Mouse (Mus musculus): ENCODE results near the gene Aftph. TPM values are rescaled to one million over a fixed set of nuclear protein-coding genes. Genes with fewer than 3 reads are reported as not detected.

Gene Aftph
- polyA plus RNA-seq, 1 experiment from 2014 or later, result 36.0 TPM

DNA sequence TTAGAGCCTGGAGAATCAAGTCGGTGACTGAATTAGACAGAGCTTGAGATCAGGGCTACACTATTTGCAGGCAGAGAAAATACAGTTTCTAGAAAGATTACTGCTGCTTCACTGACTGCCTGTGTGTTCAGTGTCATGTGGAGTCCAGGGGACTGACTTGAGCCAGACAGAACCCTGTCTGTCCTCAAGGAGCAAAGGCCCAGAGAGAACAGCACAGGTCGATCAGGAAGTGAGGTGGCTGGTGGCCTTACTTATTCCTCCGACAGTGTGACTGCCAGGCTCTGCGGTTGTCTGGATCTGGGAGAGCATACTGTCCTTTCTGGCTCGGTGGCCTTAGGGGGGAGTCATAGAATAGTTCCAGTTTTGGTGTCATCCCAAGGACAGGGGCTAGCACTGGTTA is 60.6 kb downstream of the Aftph start:
- H3K27me3 ChIP-seq (ENCODE audit: control insufficient read depth, insufficient read depth, low read depth, low read length), result no peaks in the 10 kb centered on the region
- H3K27ac ChIP-seq (ENCODE audit: low read length), result no peak overlapping the region
- no peaks in the 10 kb centered on the region for H3K4me1 ChIP-seq (ENCODE audit: control insufficient read depth, insufficient read depth, low read length)
- no peak overlapping the region for H3K4me3 ChIP-seq (ENCODE audit: low read depth, low read length)
- no peak overlapping the region for H3K9ac ChIP-seq (ENCODE audit: low read depth, low read length)
- ATAC-seq, result no peak
- WGBS, result 95% methylated on average over 5 of the region's 5 CpGs
- H3K9me3 ChIP-seq (replicated peaks; ENCODE audit: control insufficient read depth, low read length, poor library complexity, severe bottlenecking), result no peaks in the 10 kb centered on the region
- no peaks in the 10 kb centered on the region for H3K36me3 ChIP-seq (ENCODE audit: control insufficient read depth, insufficient read depth, low read length)
- no peak overlapping the region for H3K4me2 ChIP-seq (ENCODE audit: low read length)

DNA sequence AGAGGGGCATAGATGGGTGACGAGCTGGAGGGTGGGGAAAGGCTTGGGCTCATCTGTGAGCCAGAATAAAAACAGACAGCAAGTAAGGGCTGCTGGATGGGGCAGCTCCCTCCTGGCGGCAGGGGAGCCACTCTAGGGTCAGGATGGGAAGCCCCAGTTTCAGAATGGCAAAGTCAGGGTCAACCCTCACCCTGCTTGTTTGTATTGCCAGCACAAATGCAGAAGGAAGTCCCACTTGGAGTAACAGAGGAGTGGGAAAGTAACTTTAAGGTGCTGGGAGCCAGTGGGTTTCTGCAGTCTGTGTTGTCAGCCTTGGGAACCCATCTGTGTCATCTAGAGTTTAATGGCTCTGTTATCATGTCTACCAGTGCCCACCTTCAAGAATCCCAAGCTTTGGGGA is 62.0 kb downstream of the Aftph start:
- Histone ChIP-seq H3K4me1 (ENCODE audit: control insufficient read depth, insufficient read depth, low read length) (no peaks in the 10 kb centered on the region), H3K4me3 (ENCODE audit: low read depth, low read length) (no peak overlapping the region), H3K9ac (ENCODE audit: low read depth, low read length) (no peak overlapping the region), H3K27ac (ENCODE audit: low read length) (no peak overlapping the region), H3K27me3 (ENCODE audit: control insufficient read depth, insufficient read depth, low read depth, low read length) (no peaks in the 10 kb centered on the region), H3K9me3 (replicated peaks; ENCODE audit: control insufficient read depth, low read length, poor library complexity, severe bottlenecking) (no peaks in the 10 kb centered on the region), H3K36me3 (ENCODE audit: control insufficient read depth, insufficient read depth, low read length) (no peaks in the 10 kb centered on the region), H3K4me2 (ENCODE audit: low read length) (no peak overlapping the region)
- ATAC-seq, result no peak
- 69% methylated on average over 2 of the region's 2 CpGs for WGBS

DNA sequence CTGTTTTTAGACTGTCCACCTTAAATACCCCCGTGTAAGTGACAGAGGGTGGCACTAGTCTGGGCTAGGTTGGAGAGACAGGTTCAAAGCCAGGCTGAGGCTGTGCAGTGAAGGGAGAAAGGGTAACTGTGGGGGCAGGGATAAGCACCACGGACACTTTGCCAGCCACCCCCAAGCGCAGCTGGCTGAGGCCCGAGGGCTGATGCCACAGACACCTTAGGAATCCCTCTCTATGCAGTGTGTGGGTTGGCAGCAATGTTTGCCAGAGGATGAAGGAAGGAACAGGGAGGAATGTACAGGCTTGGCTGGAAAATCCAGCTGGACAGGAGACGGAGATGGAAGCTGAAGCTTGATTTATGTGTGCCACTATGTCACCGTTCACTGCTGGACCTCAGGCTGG is 68.9 kb downstream of the Aftph start:
- no peaks in the 10 kb centered on the region for H3K9me3 ChIP-seq (replicated peaks; ENCODE audit: control insufficient read depth, low read length, poor library complexity, severe bottlenecking)
- H3K4me2 ChIP-seq (ENCODE audit: low read length), result no peak overlapping the region
- no peak for ATAC-seq
- no peaks in the 10 kb centered on the region for H3K36me3 ChIP-seq (ENCODE audit: control insufficient read depth, insufficient read depth, low read length)
- no peak overlapping the region for H3K27ac ChIP-seq (ENCODE audit: low read length)
- no peak overlapping the region for H3K4me3 ChIP-seq (ENCODE audit: low read depth, low read length)
- no peak overlapping the region for H3K9ac ChIP-seq (ENCODE audit: low read depth, low read length)
- H3K4me1 ChIP-seq (ENCODE audit: control insufficient read depth, insufficient read depth, low read length), result no peaks in the 10 kb centered on the region
- H3K27me3 ChIP-seq (ENCODE audit: control insufficient read depth, insufficient read depth, low read depth, low read length), result no peaks in the 10 kb centered on the region
- 83% methylated on average over 6 of the region's 6 CpGs for WGBS

DNA sequence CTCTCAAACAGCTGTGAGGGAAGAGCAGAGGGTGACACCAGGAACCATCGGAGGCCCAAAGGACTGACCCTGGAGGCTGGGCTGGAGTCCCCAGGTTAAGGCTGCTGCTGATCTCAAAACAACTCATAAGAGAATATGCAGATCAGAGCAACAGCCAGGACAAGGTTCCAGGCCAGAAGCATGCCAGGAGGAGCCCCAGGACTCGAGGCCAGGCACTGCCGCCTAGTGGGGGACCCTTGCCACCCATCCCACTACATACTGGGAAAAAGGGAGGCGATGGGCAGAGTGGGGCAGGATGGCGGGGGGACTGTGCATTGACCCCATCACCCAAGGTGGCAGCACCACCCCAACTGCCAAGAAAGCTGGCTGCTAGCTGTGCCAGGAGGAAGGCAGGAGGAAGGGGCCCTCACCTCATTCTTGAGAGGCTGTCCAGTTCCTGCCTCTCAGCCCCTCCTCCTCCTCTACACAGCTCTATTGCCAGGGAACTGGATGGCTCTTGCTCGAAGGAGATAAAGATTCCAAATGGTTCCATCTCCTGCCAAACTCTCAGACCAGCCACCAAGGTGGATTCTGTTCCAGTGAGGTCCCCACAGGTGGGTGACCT is 69.5 kb downstream of the Aftph start:
- no peak for ATAC-seq
- Histone ChIP-seq H3K4me1 (ENCODE audit: control insufficient read depth, insufficient read depth, low read length) (no peaks in the 10 kb centered on the region), H3K4me3 (ENCODE audit: low read depth, low read length) (no peak overlapping the region), H3K27ac (ENCODE audit: low read length) (no peak overlapping the region), H3K27me3 (ENCODE audit: control insufficient read depth, insufficient read depth, low read depth, low read length) (no peaks in the 10 kb centered on the region), H3K36me3 (ENCODE audit: control insufficient read depth, insufficient read depth, low read length) (no peaks in the 10 kb centered on the region), H3K9me3 (replicated peaks; ENCODE audit: control insufficient read depth, low read length, poor library complexity, severe bottlenecking) (no peaks in the 10 kb centered on the region), H3K9ac (ENCODE audit: low read depth, low read length) (no peak overlapping the region), H3K4me2 (ENCODE audit: low read length) (no peak overlapping the region)
- WGBS, result 51% methylated on average over 6 of the region's 6 CpGs

DNA sequence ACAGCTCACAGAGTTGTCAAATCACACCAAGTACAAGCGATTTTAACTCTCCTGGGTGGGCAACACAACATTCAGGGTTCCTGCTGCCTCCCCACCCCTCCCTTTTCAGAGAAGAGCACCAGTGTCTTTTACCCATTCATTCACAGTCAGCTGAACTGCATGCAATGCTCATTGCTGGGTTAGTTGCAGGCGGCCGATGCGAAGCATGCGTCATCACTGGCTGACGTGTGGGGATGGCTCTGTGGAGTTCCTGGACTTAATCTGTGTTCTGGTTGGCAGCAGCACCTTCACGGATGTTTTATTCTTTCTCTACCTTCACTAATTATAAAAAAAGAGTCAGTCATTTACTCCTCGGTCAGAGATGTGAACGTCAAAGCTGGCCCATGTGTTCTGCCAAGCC is 76.5 kb downstream of the Aftph start:
- no peak overlapping the region for H3K27ac ChIP-seq (ENCODE audit: low read length)
- no peaks in the 10 kb centered on the region for H3K27me3 ChIP-seq (ENCODE audit: control insufficient read depth, insufficient read depth, low read depth, low read length)
- H3K4me2 ChIP-seq (ENCODE audit: low read length), result no peak overlapping the region
- no peak for ATAC-seq
- no peaks in the 10 kb centered on the region for H3K36me3 ChIP-seq (ENCODE audit: control insufficient read depth, insufficient read depth, low read length)
- H3K9ac ChIP-seq (ENCODE audit: low read depth, low read length), result no peak overlapping the region
- H3K4me3 ChIP-seq (ENCODE audit: low read depth, low read length), result no peak overlapping the region
- 19% methylated on average over 9 of the region's 9 CpGs for WGBS
- H3K4me1 ChIP-seq (ENCODE audit: control insufficient read depth, insufficient read depth, low read length), result peaks cover 4% of the 10 kb centered on the region; the same call in 1 of the 2 replicates
- H3K9me3 ChIP-seq (replicated peaks; ENCODE audit: control insufficient read depth, low read length, poor library complexity, severe bottlenecking), result no peaks in the 10 kb centered on the region

DNA sequence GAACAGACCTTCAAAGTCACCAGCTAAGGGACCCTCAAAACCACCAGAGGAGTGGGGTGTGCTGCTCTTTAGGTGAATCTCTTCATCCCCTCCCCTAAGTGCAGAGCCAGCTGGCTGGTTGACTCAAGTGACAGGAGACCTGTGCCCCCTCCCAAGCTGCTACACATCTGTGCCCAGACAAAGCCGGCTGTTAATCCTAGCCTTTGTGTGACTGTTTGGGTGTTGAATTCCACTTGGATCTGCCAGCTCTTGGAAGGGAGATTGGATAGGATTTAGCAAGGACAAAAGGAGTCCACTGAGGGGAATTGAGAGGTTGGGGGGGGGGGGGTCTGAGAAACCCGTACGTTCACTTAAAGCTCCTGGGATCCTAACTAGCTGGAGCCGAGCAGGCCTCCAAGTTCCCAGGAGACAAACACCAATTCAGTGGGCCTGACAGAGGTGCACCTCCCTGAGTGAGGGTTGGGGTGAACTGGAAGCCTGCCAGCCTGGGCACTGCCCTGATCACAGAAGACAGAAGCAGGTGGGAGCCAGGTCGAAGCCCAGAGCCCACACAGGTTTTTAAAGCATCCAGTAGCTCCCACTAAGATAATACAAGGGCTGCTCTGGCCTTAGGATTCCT is 77.7 kb downstream of the Aftph start:
- Histone ChIP-seq H3K9ac (ENCODE audit: low read depth, low read length) (no peak overlapping the region; the same call in 1 of the 2 replicates), H3K36me3 (ENCODE audit: control insufficient read depth, insufficient read depth, low read length) (no peaks in the 10 kb centered on the region), H3K4me3 (ENCODE audit: low read depth, low read length) (no peak overlapping the region), H3K27me3 (ENCODE audit: control insufficient read depth, insufficient read depth, low read depth, low read length) (no peaks in the 10 kb centered on the region), H3K4me2 (ENCODE audit: low read length) (no peak overlapping the region), H3K4me1 (ENCODE audit: control insufficient read depth, insufficient read depth, low read length) (peaks cover 4% of the 10 kb centered on the region; the same call in 1 of the 2 replicates), H3K9me3 (replicated peaks; ENCODE audit: control insufficient read depth, low read length, poor library complexity, severe bottlenecking) (no peaks in the 10 kb centered on the region), H3K27ac (ENCODE audit: low read length) (no peak overlapping the region)
- ATAC-seq, result peak; percentile 21; the same call in 1 of the 2 replicates
- 4% methylated on average over 5 of the region's 5 CpGs for WGBS

DNA sequence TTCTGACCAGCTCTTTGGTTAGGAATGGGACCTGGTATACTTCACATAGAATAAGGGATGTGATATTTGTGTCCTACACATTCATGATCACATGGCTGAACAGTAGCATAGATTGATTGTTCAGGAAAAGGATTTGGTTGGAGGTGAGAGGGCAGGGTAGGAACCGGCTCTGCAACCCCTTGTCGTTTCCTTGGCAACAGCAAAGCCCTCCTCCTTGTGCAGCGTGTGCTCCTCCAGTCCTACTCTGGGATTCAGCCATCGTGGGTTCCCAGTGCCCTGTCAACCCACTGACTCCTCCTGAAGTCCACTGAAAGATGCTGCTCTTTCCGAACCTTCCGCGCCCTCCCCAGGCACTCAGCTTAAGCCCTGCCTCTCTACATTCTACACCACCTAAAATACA is 78.6 kb downstream of the Aftph start:
- WGBS, result 49% methylated on average over 7 of the region's 7 CpGs
- H3K9ac ChIP-seq (ENCODE audit: low read depth, low read length), result no peak overlapping the region
- ATAC-seq, result peak; percentile 16; the same call in 1 of the 2 replicates

DNA sequence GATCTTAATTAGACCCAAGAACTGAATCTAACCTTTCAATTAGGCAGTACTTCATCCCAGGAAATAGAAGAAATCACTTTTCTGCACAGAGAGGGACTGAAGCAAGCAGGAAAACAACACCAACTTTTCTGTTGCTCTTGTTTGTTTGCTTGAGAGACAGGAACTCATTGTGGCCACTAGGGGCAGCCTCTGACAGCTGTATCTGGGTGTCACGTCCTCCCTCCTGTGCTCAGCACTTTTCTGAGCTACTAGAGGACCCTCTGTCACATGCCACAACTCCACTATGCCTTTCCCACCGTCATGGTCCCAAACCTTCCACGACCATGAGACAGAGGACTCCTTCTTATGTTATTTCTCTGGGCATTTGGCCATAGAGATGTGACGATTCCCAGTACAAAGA is 79.7 kb downstream of the Aftph start:
- Histone ChIP-seq H3K4me3 (ENCODE audit: low read depth, low read length) (no peak overlapping the region), H3K9ac (ENCODE audit: low read depth, low read length) (no peak overlapping the region), H3K4me1 (ENCODE audit: control insufficient read depth, insufficient read depth, low read length) (peaks cover 9% of the 10 kb centered on the region), H3K36me3 (ENCODE audit: control insufficient read depth, insufficient read depth, low read length) (no peaks in the 10 kb centered on the region), H3K4me2 (ENCODE audit: low read length) (no peak overlapping the region), H3K27ac (ENCODE audit: low read length) (no peak overlapping the region), H3K9me3 (replicated peaks; ENCODE audit: control insufficient read depth, low read length, poor library complexity, severe bottlenecking) (no peaks in the 10 kb centered on the region), H3K27me3 (ENCODE audit: control insufficient read depth, insufficient read depth, low read depth, low read length) (no peaks in the 10 kb centered on the region)
- 0 out of 2 replicates have a peak, but pooled peaks have one; percentile 23 for ATAC-seq
- WGBS, result 37% methylated on average over 4 of the region's 4 CpGs

More for the DNA sequence above, 78.6 kb downstream of the Aftph start:
- no peaks in the 10 kb centered on the region for H3K36me3 ChIP-seq (ENCODE audit: control insufficient read depth, insufficient read depth, low read length)
- H3K4me2 ChIP-seq (ENCODE audit: low read length), result no peak overlapping the region
- H3K27ac ChIP-seq (ENCODE audit: low read length), result no peak overlapping the region
- H3K9me3 ChIP-seq (replicated peaks; ENCODE audit: control insufficient read depth, low read length, poor library complexity, severe bottlenecking), result no peaks in the 10 kb centered on the region
- H3K4me1 ChIP-seq (ENCODE audit: control insufficient read depth, insufficient read depth, low read length), result peaks cover 4% of the 10 kb centered on the region; the same call in 1 of the 2 replicates
- H3K27me3 ChIP-seq (ENCODE audit: control insufficient read depth, insufficient read depth, low read depth, low read length), result no peaks in the 10 kb centered on the region
- no peak overlapping the region for H3K4me3 ChIP-seq (ENCODE audit: low read depth, low read length)
